Mouse (Mus musculus) splenic B cell, adult 2 months (primary cell): Measurements from ENCODE around the gene Bphl.
"Not testable (repeated sequence)": the region's sequence is repeated elsewhere in the genome, so short reads cannot be mapped to it uniquely, and the experiment has no call there.

Experiments
- DNase-seq: peaks from one replicate; pipeline ENCODE4 v3.0.0-alpha.2; 2011; ENCODE audit warnings: low read depth, low spot score
- H3K27me3 ChIP-seq: 2 replicates; pipeline ENCODE4 v1.6.1; 2012; ENCODE audit warnings: mild to moderate bottlenecking, low read length, moderate library complexity, mixed read lengths; ENCODE audit not compliant: control insufficient read depth, poor library complexity, insufficient read depth, severe bottlenecking
- H3K36me3 ChIP-seq: 2 replicates; pipeline ENCODE4 v1.6.1; 2012; ENCODE audit warnings: mild to moderate bottlenecking, low read length, moderate library complexity, mixed read lengths; ENCODE audit not compliant: control insufficient read depth, poor library complexity, insufficient read depth, severe bottlenecking

The Bphl gene

GRCm38 (mm10) chr13:34071836-34072235, 34.4 kb downstream of the Bphl start:
- no peak for DNase-seq
- Histone ChIP-seq H3K27me3 (no peaks in the 10 kb centered on the region), H3K36me3 (no peaks in the 10 kb centered on the region)

GRCm38 (mm10) chr13:34072847-34073246, 35.5 kb downstream of the Bphl start:
- no peak for DNase-seq
- no peaks in the 10 kb centered on the region for H3K36me3 ChIP-seq
- no peaks in the 10 kb centered on the region for H3K27me3 ChIP-seq

- H3K27me3 ChIP-seq, H3K36me3 ChIP-seq, DNase-seq: not testable (repeated sequence)
Observed at GRCm38 (mm10) chr13:34074441-34074840, 37.0 kb downstream of the Bphl start.

GRCm38 (mm10) chr13:34075893-34076292, 38.5 kb downstream of the Bphl start:
- not testable (repeated sequence) for H3K27me3 ChIP-seq, H3K36me3 ChIP-seq, DNase-seq

GRCm38 (mm10) chr13:34076561-34077491, 39.4 kb downstream of the Bphl start:
- no peaks in the 10 kb centered on the region for H3K27me3 ChIP-seq
- peak; percentile 14 for DNase-seq
- no peaks in the 10 kb centered on the region for H3K36me3 ChIP-seq

GRCm38 (mm10) chr13:34077492-34078271, 40.3 kb downstream of the Bphl start, which contains the start of gene Tubb2a:
TSS of gene Tubb2a (minus strand) at chr13:34078007.
- Histone ChIP-seq H3K27me3 (no peaks in the 10 kb centered on the region), H3K36me3 (no peaks in the 10 kb centered on the region)
- peak; percentile 93 for DNase-seq

GRCm38 (mm10) chr13:34078500-34079280, 41.3 kb downstream of the Bphl start:
- H3K27me3 ChIP-seq = no peaks in the 10 kb centered on the region
- DNase-seq = peak; percentile 16
- no peaks in the 10 kb centered on the region for H3K36me3 ChIP-seq

- Histone ChIP-seq H3K27me3 (no peaks in the 10 kb centered on the region), H3K36me3 (no peaks in the 10 kb centered on the region)
- no peak for DNase-seq
Observed at GRCm38 (mm10) chr13:34079801-34080200, 42.4 kb downstream of the Bphl start.

- no peak for DNase-seq
- Histone ChIP-seq H3K36me3 (no peaks in the 10 kb centered on the region), H3K27me3 (no peaks in the 10 kb centered on the region)
Observed at GRCm38 (mm10) chr13:34081926-34082325, 44.5 kb downstream of the Bphl start.

- no peak for DNase-seq
- Histone ChIP-seq H3K36me3 (no peaks in the 10 kb centered on the region), H3K27me3 (no peaks in the 10 kb centered on the region)
Observed at GRCm38 (mm10) chr13:34084026-34084750, 46.8 kb downstream of the Bphl start.

- no peak for DNase-seq
- Histone ChIP-seq H3K36me3 (no peaks in the 10 kb centered on the region), H3K27me3 (no peaks in the 10 kb centered on the region)
Observed at GRCm38 (mm10) chr13:34087052-34087812, 49.8 kb downstream of the Bphl start.

- not testable (repeated sequence) for H3K36me3 ChIP-seq, H3K27me3 ChIP-seq, DNase-seq
Observed at GRCm38 (mm10) chr13:34088201-34088649, 50.8 kb downstream of the Bphl start.

GRCm38 (mm10) chr13:34088871-34089288, 51.5 kb downstream of the Bphl start:
- H3K36me3 ChIP-seq = no peaks in the 10 kb centered on the region
- DNase-seq = no peak

More at GRCm38 (mm10) chr13:34088871-34089288, 51.5 kb downstream of the Bphl start:
- no peaks in the 10 kb centered on the region for H3K27me3 ChIP-seq
